Mouse (Mus musculus): ENCODE results near the gene Fam110a. TPM values are rescaled to one million over a fixed set of nuclear protein-coding genes. Genes with fewer than 3 reads are reported as not detected.

The Fam110a gene
- polyA plus RNA-seq, 1 experiment: 8.9 TPM

DNA sequence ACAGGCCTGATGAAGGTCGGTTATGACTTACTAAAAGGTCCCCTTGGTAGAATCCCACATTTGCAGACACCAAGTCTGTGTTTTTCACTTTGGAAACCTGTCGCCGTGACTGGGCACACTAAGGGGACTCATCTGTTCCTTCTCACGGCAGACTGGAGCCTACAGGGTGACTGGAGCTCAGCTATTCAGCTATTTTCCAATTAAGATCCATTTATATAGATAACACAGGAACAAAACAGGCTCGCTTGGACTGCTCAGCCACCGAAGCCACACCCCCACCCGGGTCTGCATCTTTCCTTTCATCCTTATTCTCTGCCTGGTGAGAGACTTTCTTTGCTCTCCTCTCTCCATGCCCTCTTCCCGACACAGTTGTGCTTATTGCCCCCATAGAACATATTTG, 59.0 kb downstream of the Fam110a start:
- H3K27ac ChIP-seq (ENCODE audit: insufficient read depth, low read length): no peak overlapping the region
- no peak overlapping the region for H3K4me3 ChIP-seq (replicated peaks; ENCODE audit: insufficient read depth, low read depth, low read length)
- TF ChIP-seq CTCF (IDR thresholded peaks at IDR 0.05; ENCODE audit: borderline replicate concordance, insufficient read depth, low read depth, low read length) (no peak), POLR2A (IDR thresholded peaks at IDR 0.05; ENCODE audit: borderline replicate concordance, insufficient read depth, low read length) (no peak)
- DNase-seq: no peak
- H3K4me1 ChIP-seq (ENCODE audit: control insufficient read depth, insufficient read depth, low read length): no peaks in the 10 kb centered on the region
- H3K27me3 ChIP-seq (ENCODE audit: control insufficient read depth, insufficient read depth, low read length): no peaks in the 10 kb centered on the region
- 72% methylated on average over 8 of the region's 8 CpGs for WGBS

Other genes with a start within 250 kb of the Fam110a start
- gene Psmf1, start 236.0 kb downstream of the Fam110a start, polyA plus RNA-seq (2012; rRNA removed): 49.5 and 50.4 TPM in 2 replicates
- gene Rspo4, start 137.3 kb downstream of the Fam110a start, polyA plus RNA-seq (2012; rRNA removed): not detected in 2 replicates
- gene Angpt4, start 69.0 kb downstream of the Fam110a start, polyA plus RNA-seq (2012; rRNA removed): 0.23 and 0.25 TPM in 2 replicates
- gene Slc52a3, start 16.3 kb upstream of the Fam110a start, polyA plus RNA-seq (2012; rRNA removed): 2.1 and 2.6 TPM in 2 replicates
- gene Scrt2, start 101.3 kb upstream of the Fam110a start, polyA plus RNA-seq (2012; rRNA removed): 14.8 and 15.4 TPM in 2 replicates
- 138 TPM in 2 replicates for gene Srxn1, start 125.3 kb upstream of the Fam110a start, polyA plus RNA-seq (2012; rRNA removed)
- gene Tcf15, start 163.3 kb upstream of the Fam110a start, polyA plus RNA-seq (2012; rRNA removed): 2.6 TPM in 2 replicates
- 70.2 and 73.1 TPM in 2 replicates for gene Csnk2a1, start 246.6 kb upstream of the Fam110a start, polyA plus RNA-seq (2012; rRNA removed)

Measured in cerebellum, adult 2 months (tissue).